ENCODE assay signal across 8 mouse cellular contexts in genomic region chr1:89606612-89607011, GRCm38 (mm10).
DNase-seq lines count a peak whose midpoint lies in the region; ATAC-seq and TF ChIP-seq lines count a peak whose summit lies in the region.

No protein-coding gene starts in this region.

- ATAC-seq in lung, embryonic 14.5 days (ENCODE audit: insufficient read depth) = no peak
- ATAC-seq in monocyte, adult 5-6 weeks (replicated peaks; ENCODE audit: insufficient number of reproducible peaks, low FRiP score, low TSS enrichment, poor library complexity, severe bottlenecking) = no peak

- no peaks in the 10 kb centered on the region for H3K27me3 ChIP-seq in lung, embryonic 14.5 days (ENCODE audit: insufficient read depth, low read length)

- WGBS in lung, embryonic 14.5 days = 36% methylated on average over 5 of the region's 5 CpGs

- peak; percentile 89 for TF ChIP-seq CTCF in lung, embryonic 14.5 days (IDR thresholded peaks at IDR 0.05; ENCODE audit: low read depth)

- H3K9ac ChIP-seq in lung, embryonic 14.5 days = no peak overlapping the region

- H3K4me1 ChIP-seq in lung, embryonic 14.5 days (ENCODE audit: insufficient read depth) = no peaks in the 10 kb centered on the region

- no peak overlapping the region for H3K4me2 ChIP-seq in lung, embryonic 14.5 days

- H3K36me3 ChIP-seq in lung, embryonic 14.5 days (ENCODE audit: insufficient read depth) = peaks cover 19% of the 10 kb centered on the region

- no peak overlapping the region for H3K27ac ChIP-seq in lung, embryonic 14.5 days (ENCODE audit: low read depth)

- H3K4me3 ChIP-seq in lung, embryonic 14.5 days (ENCODE audit: low read depth, low read length) = no peak overlapping the region

- H3K9me3 ChIP-seq in lung, embryonic 14.5 days (ENCODE audit: low read depth, low read length) = no peaks in the 10 kb centered on the region

- peak; percentile 61 for DNase-seq in urinary bladder, postnatal 25 days (ENCODE audit: low spot score)
- DNase-seq in urinary bladder, postnatal 10 days (ENCODE audit: low spot score) = no peak
- DNase-seq in cerebellum, adult 11-12 months = peak; percentile 71
- peak; percentile 27 for DNase-seq in forelimb bud, embryonic 11.5 days (ENCODE audit: low read depth, low spot score)
- DNase-seq in kidney, adult 8-10 months = peak; percentile 23 to 55
- DNase-seq in lung, embryonic 14.5 days = peak; percentile 81
- DNase-seq in retina, postnatal 1 day = peak; percentile 72
